Mouse (Mus musculus) erythroblast, embryonic 14.5 days (primary cell): ENCODE measurements around the gene Tbl1x.

Experiments used
- GATA1 ChIP-seq: IDR thresholded peaks from 2 replicates; pipeline ENCODE4 v1.6.1; 2012; ENCODE audit warnings: low read length, inconsistent platforms, mixed read lengths
- TAL1 ChIP-seq: IDR thresholded peaks from 3 replicates; pipeline ENCODE4 v1.6.1; 2012; ENCODE audit warnings: low read length, inconsistent platforms, mixed read lengths

GRCm38 (mm10) chrX:77509149-77509548 is 1.7 kb upstream of the Tbl1x start:
- no peak for TF ChIP-seq GATA1
- TF ChIP-seq TAL1 = no peak
